Mouse (Mus musculus): Measurements from ENCODE around the gene Psma1.
A peak's percentile ranks its signal among the peaks of the same experiment; 100 is the strongest.

The Psma1 gene

GRCm38 (mm10) chr7:114276005-114276752, at the start of gene Psma1:
Gene Psma1 (minus strand): TSS chr7:114276118.
- DNase-seq (ENCODE audit: low read depth): peak; percentile 99

- DNase-seq (ENCODE audit: low read depth): no peak
Measured at GRCm38 (mm10) chr7:114323527-114323926, 47.6 kb upstream of the Psma1 start.

- peak; percentile 76 for DNase-seq (ENCODE audit: low read depth)
Measured at GRCm38 (mm10) chr7:114322531-114323441, 46.9 kb upstream of the Psma1 start.

GRCm38 (mm10) chr7:114321694-114322372, 45.9 kb upstream of the Psma1 start:
- DNase-seq (ENCODE audit: low read depth): no peak

GRCm38 (mm10) chr7:114317896-114318295, 42.0 kb upstream of the Psma1 start:
- DNase-seq (ENCODE audit: low read depth): no peak

GRCm38 (mm10) chr7:114317389-114317792, 41.5 kb upstream of the Psma1 start:
- peak; percentile 20 for DNase-seq (ENCODE audit: low read depth)

GRCm38 (mm10) chr7:114316361-114316871, 40.5 kb upstream of the Psma1 start:
- no peak for DNase-seq (ENCODE audit: low read depth)

GRCm38 (mm10) chr7:114311209-114311608, 35.3 kb upstream of the Psma1 start:
- no peak for DNase-seq (ENCODE audit: low read depth)

- no peak for DNase-seq (ENCODE audit: low read depth)
Measured at GRCm38 (mm10) chr7:114309020-114309419, 33.1 kb upstream of the Psma1 start.

- no peak for DNase-seq (ENCODE audit: low read depth)
Measured at GRCm38 (mm10) chr7:114301293-114301782, 25.4 kb upstream of the Psma1 start.

GRCm38 (mm10) chr7:114300782-114301181, 24.9 kb upstream of the Psma1 start:
- no peak for DNase-seq (ENCODE audit: low read depth)

GRCm38 (mm10) chr7:114299247-114299646, 23.3 kb upstream of the Psma1 start:
- DNase-seq (ENCODE audit: low read depth): no peak

- DNase-seq (ENCODE audit: low read depth): no peak
Measured at GRCm38 (mm10) chr7:114294698-114295097, 18.8 kb upstream of the Psma1 start.

GRCm38 (mm10) chr7:114293903-114294302, 18.0 kb upstream of the Psma1 start:
- DNase-seq (ENCODE audit: low read depth): no peak

- no peak for DNase-seq (ENCODE audit: low read depth)
Measured at GRCm38 (mm10) chr7:114292501-114292971, 16.6 kb upstream of the Psma1 start.

GRCm38 (mm10) chr7:114291461-114292335, 15.8 kb upstream of the Psma1 start:
- no peak for DNase-seq (ENCODE audit: low read depth)

- no peak for DNase-seq (ENCODE audit: low read depth)
Measured at GRCm38 (mm10) chr7:114290078-114290506, 14.2 kb upstream of the Psma1 start.

- no peak for DNase-seq (ENCODE audit: low read depth)
Measured at GRCm38 (mm10) chr7:114284296-114284910, 8.5 kb upstream of the Psma1 start.

- no peak for DNase-seq (ENCODE audit: low read depth)
Measured at GRCm38 (mm10) chr7:114283006-114283405, 7.1 kb upstream of the Psma1 start.

GRCm38 (mm10) chr7:114281671-114282070, 5.8 kb upstream of the Psma1 start:
- peak; percentile 65 for DNase-seq (ENCODE audit: low read depth)
